Mouse (Mus musculus) forelimb bud, embryonic 11.5 days (tissue): ENCODE results near the gene Zfp738.
"Not testable (repeated sequence)": the region's sequence is repeated elsewhere in the genome, so short reads cannot be mapped to it uniquely, and the experiment has no call there.

Experiments used
- DNase-seq: peaks from one replicate; pipeline ENCODE4 v3.0.0-alpha.2; 2012; ENCODE audit warnings: low read depth, low spot score

The Zfp738 gene

DNA sequence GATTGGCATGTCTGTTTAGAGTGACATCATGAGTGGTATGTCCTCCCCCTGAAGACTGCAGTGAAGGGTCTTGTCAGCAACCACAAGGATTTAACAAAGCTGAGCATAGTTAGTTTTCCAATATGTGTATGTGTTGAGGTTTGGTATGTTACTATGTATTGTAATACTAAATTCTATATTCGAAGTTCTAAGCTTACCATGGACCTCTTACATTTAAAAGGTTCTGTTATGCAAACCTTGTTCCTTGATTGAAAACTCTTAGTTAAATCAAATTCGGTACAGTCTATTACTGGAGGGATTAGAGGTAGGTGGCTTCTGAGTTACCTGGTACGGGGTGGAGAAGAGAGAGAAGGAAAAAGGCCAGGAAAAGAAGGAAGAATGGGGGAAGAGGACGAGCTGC, at the start of gene Zfp738:
Gene Zfp738, minus strand, starts transcription at position 101 of the 400 bp plus-strand sequence.
- no peak for DNase-seq

DNA sequence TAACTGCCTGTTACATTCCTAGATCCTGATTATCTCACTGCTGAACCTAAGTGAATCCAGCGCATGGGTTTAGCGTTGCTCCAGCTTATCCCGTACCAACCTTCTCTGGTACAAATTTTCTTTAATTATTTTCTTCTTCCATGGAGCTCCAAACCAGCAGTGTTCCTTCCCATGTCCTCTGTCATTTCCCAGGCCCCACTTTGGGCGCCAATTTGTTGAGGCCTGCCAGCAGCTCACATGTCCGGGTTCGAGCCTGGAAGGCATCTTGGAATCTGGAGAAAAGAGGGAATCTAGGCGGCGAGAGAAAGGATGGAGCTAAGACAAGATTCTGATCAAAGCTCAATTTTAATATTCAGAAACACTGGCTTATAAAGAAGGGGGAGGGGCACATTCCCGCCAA, 47.5 kb upstream of the Zfp738 start:
- not testable (repeated sequence) for DNase-seq

DNA sequence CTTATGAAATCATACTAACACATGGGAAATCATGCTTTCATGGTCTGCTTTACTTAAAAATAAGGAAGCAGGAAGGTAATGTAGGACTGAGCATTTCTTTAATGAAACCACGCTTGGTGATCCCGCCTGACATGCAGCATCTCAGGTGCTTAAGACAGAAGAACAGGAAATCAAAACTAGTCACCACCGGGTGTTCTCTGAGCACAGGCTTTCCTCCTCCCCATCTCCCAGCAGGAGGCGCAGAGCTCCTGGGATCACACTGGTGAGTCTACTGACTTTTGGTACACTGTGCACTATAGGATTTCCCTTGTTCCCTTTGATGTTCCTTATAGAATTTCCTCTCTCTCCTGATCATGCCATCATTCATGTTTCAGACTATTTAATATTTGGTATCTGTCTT, 42.6 kb upstream of the Zfp738 start:
- not testable (repeated sequence) for DNase-seq

DNA sequence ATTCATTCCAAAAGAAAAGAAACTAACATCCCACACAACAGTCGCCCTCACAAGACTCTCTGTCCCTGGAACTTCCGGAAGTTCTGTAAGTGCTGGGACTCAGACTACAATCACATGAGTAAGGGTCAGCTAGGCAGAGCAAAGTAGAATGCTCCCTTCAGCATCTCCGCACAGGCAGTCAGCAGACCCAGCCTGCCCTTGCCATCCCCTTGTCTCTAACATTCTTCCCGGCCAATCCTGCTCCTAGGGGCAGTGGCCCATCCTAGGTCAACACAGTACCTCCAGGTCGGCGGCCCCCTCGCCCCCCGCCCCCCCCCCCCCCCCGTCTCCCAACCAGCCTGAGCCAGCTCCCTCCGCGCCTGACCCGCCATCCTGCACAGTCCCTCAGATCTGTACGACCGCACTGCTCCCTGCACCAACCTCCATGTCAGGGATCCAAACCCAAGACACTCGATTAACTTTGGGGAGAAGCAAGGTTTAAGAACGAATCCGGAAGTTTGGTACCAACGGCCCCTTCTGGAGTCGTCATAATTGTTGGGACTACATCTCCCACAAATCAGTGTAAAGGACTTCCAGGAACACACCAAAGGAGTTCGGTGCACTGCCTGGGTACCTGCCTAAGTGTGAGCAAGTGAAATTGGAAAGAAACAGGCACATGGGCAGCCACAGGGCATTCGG, 41.9 kb upstream of the Zfp738 start, which contains the start of gene Zfp65:
Gene Zfp65, minus strand, starts transcription at position 533 of the 678 bp plus-strand sequence.
- DNase-seq: peak; percentile 52

DNA sequence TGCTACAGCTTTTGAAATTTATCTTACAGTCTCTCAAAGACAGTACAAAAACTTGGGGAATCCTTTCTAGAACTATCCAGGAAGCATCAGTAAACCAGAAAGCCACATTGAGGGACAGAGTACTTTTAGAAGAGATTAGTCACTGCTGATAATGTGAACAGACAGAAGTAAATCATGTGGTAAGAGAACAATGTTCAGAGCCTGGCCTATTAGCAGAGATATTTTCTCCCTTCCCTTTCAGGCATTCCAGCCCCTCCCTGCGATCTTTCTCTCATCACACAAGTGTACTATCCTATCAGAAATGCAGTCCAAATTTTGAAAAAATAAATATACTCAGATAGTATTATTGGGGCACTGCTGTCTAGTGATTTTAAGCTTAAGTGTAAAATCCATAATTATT, 41.2 kb upstream of the Zfp738 start:
- no peak for DNase-seq

DNA sequence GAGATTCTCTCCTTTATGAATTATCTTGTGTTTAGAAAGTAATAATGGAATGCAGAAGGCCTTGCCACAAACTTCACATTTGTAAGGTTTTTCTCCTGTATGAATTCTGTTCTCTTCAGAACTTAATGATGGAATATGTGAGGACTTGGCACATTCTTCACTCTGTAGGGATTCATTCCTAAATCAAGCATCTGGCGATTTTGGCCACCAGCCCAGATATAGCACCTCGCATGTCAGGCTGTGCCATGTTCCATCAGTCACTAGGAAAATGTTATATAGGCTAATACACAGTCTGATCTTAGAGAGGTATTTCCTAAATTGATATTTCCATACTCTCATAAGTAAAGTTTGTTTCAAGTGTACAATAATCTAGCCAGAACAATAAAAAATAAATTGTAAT, 38.5 kb upstream of the Zfp738 start:
- DNase-seq: not testable (repeated sequence)

DNA sequence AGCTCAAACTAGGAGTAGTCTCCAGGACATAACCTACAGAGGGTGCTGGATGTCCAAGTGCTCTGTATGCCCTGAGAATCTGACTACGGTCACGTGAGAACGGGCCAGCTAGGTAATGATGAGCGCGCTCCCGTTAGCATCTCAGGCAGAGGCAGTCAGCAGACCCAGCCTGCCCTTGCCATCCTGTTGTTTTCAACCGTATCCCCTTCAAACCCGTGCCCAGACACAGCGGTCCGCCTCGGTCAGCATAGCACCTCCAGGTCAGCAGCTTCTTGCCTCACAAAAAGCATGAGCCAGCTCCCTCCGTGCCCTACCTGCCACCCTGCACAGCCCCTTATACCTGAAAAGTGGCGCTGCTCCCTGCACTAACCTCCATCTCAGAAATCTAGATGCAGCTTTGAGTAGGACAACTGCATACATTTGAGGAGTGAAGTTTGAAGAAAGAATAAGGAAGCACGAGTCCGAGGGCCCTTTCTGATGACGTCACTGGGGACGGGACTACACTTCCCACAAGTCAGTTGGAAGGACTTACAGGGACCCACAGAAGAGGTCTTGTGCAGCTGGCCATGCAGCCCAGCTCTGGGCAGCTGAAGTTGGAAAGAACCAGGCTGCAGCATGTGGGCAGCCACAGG, 37.1 kb upstream of the Zfp738 start:
- DNase-seq: peak; percentile 90

DNA sequence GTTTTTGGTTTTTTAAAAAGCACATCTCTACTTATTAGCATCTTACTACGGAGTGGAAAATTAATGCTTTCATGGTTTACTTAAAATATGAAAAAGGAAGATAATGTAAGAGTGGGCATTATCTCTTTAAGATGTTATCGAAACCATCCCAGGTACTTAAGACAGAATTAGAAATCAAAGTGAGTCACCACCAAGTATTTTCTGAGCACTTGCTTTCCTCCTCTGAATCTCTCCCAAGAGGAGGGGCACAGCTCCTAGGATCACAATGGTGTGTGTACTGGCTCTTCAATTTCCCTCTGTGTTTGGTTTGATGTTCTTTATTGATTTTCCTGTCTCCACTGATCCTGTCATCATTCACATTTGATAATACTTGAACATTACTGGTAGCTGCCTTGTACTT, 3.0 kb downstream of the Zfp738 start:
- not testable (repeated sequence) for DNase-seq

DNA sequence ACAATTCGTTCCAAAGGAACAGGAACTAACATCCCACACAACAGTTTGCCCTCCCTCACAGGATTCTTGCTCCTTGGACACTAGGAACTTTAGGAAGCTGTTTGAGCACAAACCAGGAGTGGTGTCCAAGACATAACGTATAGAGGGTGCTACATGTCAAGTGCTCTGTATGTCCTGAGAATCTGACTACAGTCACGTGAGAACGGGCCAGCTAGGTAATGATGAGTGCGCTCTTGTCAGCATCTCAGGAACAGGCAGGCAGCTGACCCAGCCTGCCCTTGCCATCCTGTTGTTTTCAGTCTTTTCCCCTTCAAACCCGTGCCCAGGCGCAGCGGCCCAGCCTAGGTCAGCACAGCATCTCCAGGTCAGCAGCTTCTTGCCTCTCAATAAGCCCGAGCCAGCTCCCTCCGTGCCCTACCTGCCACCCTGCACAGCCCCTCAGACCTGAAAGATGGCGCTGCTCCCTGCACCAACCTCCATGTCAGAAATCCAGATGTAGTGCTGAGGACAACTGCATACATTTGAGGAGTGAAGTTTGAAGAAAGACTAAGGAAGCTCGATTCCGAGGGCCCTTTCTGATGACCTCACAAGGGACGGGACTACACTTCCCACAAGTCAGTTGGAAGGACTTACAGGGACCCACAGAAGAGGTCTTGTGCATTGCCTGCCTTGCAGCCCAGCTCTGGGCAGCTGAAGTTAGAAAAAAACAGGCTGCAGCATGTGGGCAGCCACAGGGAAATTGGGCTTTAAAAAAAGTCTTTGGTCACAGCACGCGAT, 3.7 kb downstream of the Zfp738 start:
- peak; percentile 90 for DNase-seq

DNA sequence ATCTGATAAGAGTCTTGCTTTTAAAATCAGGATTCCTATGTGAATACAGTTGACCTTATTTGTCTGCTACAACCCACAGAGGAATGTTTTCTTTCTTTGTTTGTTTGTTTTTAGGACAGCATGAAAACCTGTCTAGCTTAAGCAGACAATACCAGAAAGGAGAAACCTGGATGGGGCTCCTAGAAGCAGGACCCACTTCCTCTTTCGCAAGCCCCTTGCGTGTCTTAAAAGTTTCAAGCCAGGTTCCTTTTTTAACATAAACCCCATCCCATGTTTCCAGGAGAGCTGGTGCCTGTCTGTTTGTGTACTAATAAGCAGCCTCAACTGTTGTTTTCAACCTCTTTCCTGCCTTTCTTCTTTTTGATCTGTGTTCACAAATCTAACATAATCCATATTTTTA, 12.0 kb downstream of the Zfp738 start:
- DNase-seq: no peak

DNA sequence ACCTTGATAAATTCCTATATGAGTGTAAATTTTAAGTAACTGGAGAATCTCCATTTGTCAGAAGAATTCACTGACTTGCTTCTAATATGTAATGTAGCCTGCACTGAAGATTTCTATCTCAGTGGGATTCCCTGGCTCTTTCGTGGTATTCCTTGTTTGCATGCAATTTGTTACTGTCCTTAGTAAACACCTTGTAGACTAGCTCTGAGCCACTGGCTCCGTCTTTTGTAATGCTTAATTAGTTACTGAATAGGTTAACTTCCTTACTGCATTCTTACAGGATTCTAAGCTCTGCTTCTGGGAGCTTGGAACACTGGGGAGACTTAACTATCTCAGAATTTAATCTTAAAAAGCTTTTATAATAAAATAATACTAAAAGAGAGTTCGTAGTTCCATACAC, 34.4 kb downstream of the Zfp738 start:
- DNase-seq: no peak

DNA sequence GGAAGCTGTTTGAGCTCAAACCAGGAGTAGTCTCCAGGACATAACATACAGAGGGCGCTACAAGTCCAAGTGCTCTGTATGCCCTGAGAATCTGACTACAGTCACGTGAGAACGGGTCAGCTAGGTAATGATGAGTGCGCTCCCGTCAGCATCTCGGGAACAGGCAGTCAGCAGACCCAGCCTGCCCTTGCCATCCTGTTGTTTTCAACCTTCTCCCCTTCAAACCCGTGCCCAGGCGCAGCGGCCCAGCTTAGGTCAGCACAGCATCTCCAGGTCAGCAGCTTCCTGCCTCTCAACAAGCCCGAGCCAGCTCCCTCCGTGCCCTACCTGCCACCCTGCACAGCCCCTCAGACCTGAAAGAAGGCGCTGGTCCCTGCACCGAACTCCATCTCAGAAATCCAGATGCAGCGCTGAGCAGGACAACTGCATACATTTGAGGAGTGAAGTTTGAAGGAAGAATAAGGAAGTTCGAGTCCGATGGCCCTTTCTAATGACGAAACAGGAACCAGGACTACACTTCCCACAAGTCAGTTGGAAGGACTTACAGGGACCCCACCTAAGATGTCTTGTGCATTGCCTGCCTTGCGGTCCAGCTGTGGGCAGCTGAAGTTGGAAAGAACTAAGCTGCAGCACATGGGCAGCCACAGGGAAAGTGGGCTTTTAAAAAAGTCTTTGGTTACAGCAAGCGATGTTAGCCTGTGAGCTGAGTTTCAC, 49.4 kb downstream of the Zfp738 start, which contains the start of the genes Gm49345 and Zfp729a:
Gene Gm49345, minus strand, starts transcription at position 476 of the 714 bp plus-strand sequence.
Gene Zfp729a, minus strand, starts transcription at position 498 of the 714 bp plus-strand sequence.
- DNase-seq: peak; percentile 92

DNA sequence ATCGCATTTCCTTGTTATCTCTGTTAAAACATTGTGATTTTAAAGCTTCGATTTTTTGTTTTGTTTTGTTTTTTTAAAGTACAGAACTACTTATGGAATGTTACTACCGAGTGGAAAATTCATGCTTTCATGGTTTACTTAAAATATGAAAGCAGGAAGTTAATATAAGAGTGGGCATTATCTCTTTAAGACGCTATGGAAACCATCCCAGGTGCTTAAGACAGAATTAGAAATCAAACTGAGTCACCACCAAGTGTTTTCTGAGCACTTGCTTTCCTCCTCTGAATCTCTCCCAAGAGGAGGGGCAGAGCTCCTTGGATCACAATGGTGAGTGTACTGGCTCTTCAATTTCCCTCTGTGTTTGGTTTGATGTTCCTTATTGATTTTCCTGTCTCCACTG, 76.8 kb downstream of the Zfp738 start:
- DNase-seq: no peak

DNA sequence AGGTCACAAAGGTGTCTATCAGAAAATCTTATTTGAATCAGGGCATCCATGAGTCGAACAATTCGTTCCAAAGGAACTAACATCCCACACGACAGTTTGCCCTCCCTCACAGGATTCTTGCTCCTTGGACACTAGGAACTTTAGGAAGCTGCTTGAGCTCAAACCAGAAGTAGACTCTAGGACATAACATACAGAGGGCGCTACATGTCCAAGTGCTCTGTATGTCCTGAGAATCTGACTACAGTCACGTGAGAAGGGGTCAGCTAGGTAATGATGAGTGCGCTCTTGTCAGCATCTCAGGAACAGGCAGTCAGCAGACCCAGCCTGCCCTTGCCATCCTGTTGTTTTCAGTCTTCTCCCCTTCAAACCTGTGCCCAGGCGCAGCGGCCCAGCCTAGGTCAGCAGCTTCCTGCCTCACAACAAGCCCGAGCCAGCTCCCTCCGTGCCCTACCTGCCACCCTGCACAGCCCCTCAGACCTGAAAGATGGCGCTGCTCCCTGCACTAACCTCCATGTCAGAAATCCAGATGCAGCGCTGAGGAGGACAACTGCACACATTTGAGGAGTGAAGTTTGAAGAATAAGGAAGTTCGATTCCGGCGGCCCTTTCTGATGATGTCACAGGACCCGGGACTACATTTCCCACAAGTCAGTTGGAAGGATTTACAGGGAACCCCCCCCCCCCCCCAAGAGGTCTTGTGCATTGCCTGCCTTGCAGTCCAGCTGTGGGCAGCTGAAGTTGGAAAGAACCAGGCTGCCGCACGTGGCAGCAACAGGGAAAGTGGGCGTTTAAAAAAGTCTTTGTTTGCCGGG, 77.6 kb downstream of the Zfp738 start, which contains the start of gene Zfp729b:
Gene Zfp729b, minus strand, starts transcription at position 642 of the 811 bp plus-strand sequence.
- DNase-seq: peak; percentile 86
